Mouse (Mus musculus) liver, adult 2 months (tissue): ENCODE measurements around the gene Cd40. TPM values are rescaled to one million over a fixed set of nuclear protein-coding genes. Genes with fewer than 3 reads are reported as not detected.

Experiments
- DNase-seq: peaks from one replicate; pipeline ENCODE4 v3.0.0-alpha.2; 2011; ENCODE audit warnings: low read depth, low spot score; ENCODE audit errors: extremely low read depth
- H3K27ac ChIP-seq: fragments of 200-500 bp; replicated peaks from 2 replicates; pipeline ENCODE4 v1.5.1; 2012; ENCODE audit warnings: low read depth, mild to moderate bottlenecking, control low read depth, inconsistent platforms, low read length; ENCODE audit not compliant: insufficient read depth
- H3K27me3 ChIP-seq: fragments of 200-500 bp; 2 replicates; pipeline ENCODE4 v1.6.1; 2012; ENCODE audit warnings: mild to moderate bottlenecking, moderate library complexity, low read length, inconsistent platforms; ENCODE audit not compliant: control insufficient read depth, insufficient read depth
- H3K36me3 ChIP-seq: fragments of 200-500 bp; 2 replicates; pipeline ENCODE4 v1.6.1; 2012; ENCODE audit warnings: low read length, inconsistent platforms; ENCODE audit not compliant: control insufficient read depth, insufficient read depth
- H3K4me1 ChIP-seq: fragments of 200-500 bp; 2 replicates; pipeline ENCODE4 v1.6.1; 2011; ENCODE audit warnings: low read length; ENCODE audit not compliant: control insufficient read depth, insufficient read depth
- H3K4me3 ChIP-seq: fragments of 200-500 bp; 2 replicates; pipeline ENCODE4 v1.5.1; 2011; ENCODE audit warnings: low read depth, mild to moderate bottlenecking, control low read depth, low read length, moderate library complexity; ENCODE audit not compliant: insufficient read depth
- H3K79me2 ChIP-seq: fragments of 200-500 bp; 2 replicates; pipeline ENCODE4 v1.6.1; 2012; ENCODE audit warnings: inconsistent platforms, mild to moderate bottlenecking, low read length, moderate library complexity; ENCODE audit not compliant: control insufficient read depth, insufficient read depth
- H3K9ac ChIP-seq: fragments of 200-500 bp; 2 replicates; pipeline ENCODE4 v1.6.1; 2012; ENCODE audit warnings: low read depth, mild to moderate bottlenecking, control low read depth, inconsistent platforms, low read length
- CTCF ChIP-seq: fragments of 200-500 bp; IDR thresholded peaks from 2 replicates; pipeline ENCODE4 v1.5.1; 2011; ENCODE audit warnings: low read depth, low read length, control low read depth
- POLR2A ChIP-seq: fragments of 200-500 bp; IDR thresholded peaks from 2 replicates; pipeline ENCODE4 v1.6.1; 2011; ENCODE audit warnings: low read length, control low read depth; ENCODE audit not compliant: insufficient read depth; ENCODE audit errors: extremely low read depth
- whole genome bisulfite sequencing: fragments of 180-500 bp; shearing (Covaris S2); methylation state at CpG from one replicate; pipeline ENCODE4 v1.1.7; 2018; 5-methylcytosine and 5-hydroxymethylcytosine counted together
- polyA plus RNA-seq: library from polyadenylated mRNA; depleted of rRNA; stranded (reverse); fragments of >200 nt; gene quantifications from 2 replicates; pipeline ENCODE4 v1.2.3, GENCODE M21; 2012
- total RNA-seq: library from RNA; depleted of rRNA; stranded (reverse); fragments of >200 nt; gene quantifications from 2 replicates; pipeline ENCODE4 v1.2.3, GENCODE M21; 2014

Cd40 gene
- total and polyA plus RNA-seq, 2 experiments: 0.74 to 1.0 TPM

GRCm38 (mm10) chr2:165096367-165096766 is 40.9 kb downstream of the Cd40 start:
- Histone ChIP-seq H3K36me3 (no peaks in the 10 kb centered on the region), H3K4me1 (no peaks in the 10 kb centered on the region), H3K79me2 (no peaks in the 10 kb centered on the region), H3K27ac (no peak overlapping the region), H3K9ac (no peak overlapping the region), H3K4me3 (no peak overlapping the region), H3K27me3 (no peaks in the 10 kb centered on the region)
- WGBS: 39% methylated on average over 10 of the region's 10 CpGs
- DNase-seq: no peak
- TF ChIP-seq CTCF: no peak
- TF ChIP-seq POLR2A: no peak

GRCm38 (mm10) chr2:165098861-165099260 is 43.4 kb downstream of the Cd40 start:
- no peaks in the 10 kb centered on the region for H3K36me3 ChIP-seq
- WGBS: 77% methylated on average over 3 of the region's 3 CpGs
- H3K4me3 ChIP-seq: no peak overlapping the region
- DNase-seq: no peak
- H3K4me1 ChIP-seq: no peaks in the 10 kb centered on the region
- TF ChIP-seq CTCF: no peak
- no peak for TF ChIP-seq POLR2A
- no peaks in the 10 kb centered on the region for H3K27me3 ChIP-seq
- no peak overlapping the region for H3K9ac ChIP-seq
- no peak overlapping the region for H3K27ac ChIP-seq
- H3K79me2 ChIP-seq: no peaks in the 10 kb centered on the region

- Histone ChIP-seq H3K4me1 (no peaks in the 10 kb centered on the region), H3K79me2 (no peaks in the 10 kb centered on the region), H3K4me3 (no peak overlapping the region), H3K36me3 (no peaks in the 10 kb centered on the region), H3K9ac (no peak overlapping the region), H3K27ac (no peak overlapping the region), H3K27me3 (no peaks in the 10 kb centered on the region)
- TF ChIP-seq CTCF: no peak
- DNase-seq: no peak
- WGBS: 16% methylated on average over 6 of the region's 6 CpGs
Measured at GRCm38 (mm10) chr2:165100749-165101148, 45.3 kb downstream of the Cd40 start.

DNA sequence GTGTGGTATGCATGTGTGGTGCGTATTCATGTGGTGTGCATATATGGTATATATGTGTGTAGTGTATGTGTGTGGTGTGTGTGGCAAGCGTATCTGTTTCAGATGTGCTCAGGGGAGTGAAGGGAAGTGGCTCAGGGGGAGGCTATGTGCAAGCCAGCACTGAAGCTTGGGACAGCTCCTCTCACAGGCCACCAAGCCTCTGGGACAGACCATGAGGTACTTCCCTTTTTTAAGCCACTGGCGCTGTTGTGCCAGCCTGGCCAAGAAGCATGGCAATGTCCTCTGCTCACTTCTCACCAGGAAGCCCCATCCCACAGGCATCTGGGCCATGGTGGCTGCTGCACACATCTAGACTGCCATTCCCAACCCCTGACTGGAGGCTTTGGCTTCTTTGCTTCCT is 47.5 kb downstream of the Cd40 start:
- 73% methylated on average over 3 of the region's 3 CpGs for WGBS
- Histone ChIP-seq H3K4me3 (no peak overlapping the region), H3K27ac (no peak overlapping the region), H3K79me2 (no peaks in the 10 kb centered on the region), H3K36me3 (no peaks in the 10 kb centered on the region), H3K27me3 (peaks cover 4% of the 10 kb centered on the region; the same call in 1 of the 2 replicates), H3K9ac (no peak overlapping the region), H3K4me1 (no peaks in the 10 kb centered on the region)
- TF ChIP-seq POLR2A (no peak), CTCF (no peak)
- no peak for DNase-seq

DNA sequence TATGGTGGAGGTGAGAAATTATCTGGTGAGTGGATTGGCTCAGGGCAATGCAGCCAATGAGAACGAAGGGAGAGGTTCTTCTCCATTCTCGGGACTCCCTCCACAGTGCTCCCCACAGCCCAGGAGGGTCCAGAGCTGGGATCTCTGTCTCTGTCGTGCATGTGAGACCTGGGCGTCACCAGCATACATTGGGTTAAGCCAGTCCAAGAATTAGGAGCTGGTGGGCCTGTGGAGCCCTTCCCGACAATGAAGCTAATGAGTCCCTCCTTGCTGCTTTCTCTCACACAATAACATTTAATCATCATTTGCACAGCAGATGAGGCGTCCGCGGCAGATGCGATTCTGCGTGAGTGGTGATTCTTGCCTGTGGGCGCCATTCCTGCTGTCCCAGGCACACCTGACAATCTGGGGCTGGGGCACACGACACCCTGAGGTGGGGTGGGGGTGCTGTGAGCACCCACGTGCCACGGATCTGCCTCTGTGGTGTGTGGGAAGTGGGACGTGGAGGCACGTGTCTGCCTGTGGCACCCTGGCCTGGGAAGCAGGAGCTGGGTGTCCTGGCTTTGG is 50.2 kb downstream of the Cd40 start:
- H3K27me3 ChIP-seq: peaks cover 4% of the 10 kb centered on the region; the same call in 1 of the 2 replicates
- H3K27ac ChIP-seq: no peak overlapping the region
- TF ChIP-seq POLR2A (no peak), CTCF (no peak)
- no peaks in the 10 kb centered on the region for H3K36me3 ChIP-seq
- H3K9ac ChIP-seq: no peak overlapping the region
- no peaks in the 10 kb centered on the region for H3K79me2 ChIP-seq
- no peak overlapping the region for H3K4me3 ChIP-seq
- no peak for DNase-seq
- 67% methylated on average over 16 of the region's 16 CpGs for WGBS
- no peaks in the 10 kb centered on the region for H3K4me1 ChIP-seq

DNA sequence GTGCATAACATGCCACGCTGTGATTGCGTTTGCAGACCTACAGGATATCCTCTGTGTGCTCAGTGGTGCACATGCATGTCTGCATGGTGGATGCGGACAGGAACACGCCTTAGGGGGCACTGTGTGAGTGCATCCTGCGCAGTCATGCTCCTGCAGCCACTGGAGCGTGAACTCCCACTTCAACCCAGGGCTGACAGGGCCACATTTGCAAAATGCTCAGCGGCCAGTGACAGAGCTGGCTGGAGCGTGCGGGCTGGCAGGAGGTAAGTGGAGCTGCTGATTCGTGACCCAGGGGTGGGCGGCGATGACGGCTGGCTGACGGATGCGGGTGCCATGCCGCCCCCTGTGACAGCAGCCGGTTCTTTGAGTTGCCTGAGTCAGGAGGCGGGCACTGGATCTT is 51.2 kb downstream of the Cd40 start:
- H3K4me1 ChIP-seq: no peaks in the 10 kb centered on the region
- no peak overlapping the region for H3K9ac ChIP-seq
- H3K27me3 ChIP-seq: peaks cover 6% of the 10 kb centered on the region
- WGBS: 27% methylated on average over 18 of the region's 18 CpGs
- no peaks in the 10 kb centered on the region for H3K36me3 ChIP-seq
- DNase-seq: no peak
- no peak overlapping the region for H3K4me3 ChIP-seq
- no peaks in the 10 kb centered on the region for H3K79me2 ChIP-seq
- no peak overlapping the region for H3K27ac ChIP-seq
- no peak for TF ChIP-seq POLR2A
- no peak for TF ChIP-seq CTCF
